Mouse (Mus musculus): ENCODE results near the gene Gm49339.
"Not testable (repeated sequence)": the region's sequence is repeated elsewhere in the genome, so short reads cannot be mapped to it uniquely, and the experiment has no call there.

The Gm49339 gene

DNA sequence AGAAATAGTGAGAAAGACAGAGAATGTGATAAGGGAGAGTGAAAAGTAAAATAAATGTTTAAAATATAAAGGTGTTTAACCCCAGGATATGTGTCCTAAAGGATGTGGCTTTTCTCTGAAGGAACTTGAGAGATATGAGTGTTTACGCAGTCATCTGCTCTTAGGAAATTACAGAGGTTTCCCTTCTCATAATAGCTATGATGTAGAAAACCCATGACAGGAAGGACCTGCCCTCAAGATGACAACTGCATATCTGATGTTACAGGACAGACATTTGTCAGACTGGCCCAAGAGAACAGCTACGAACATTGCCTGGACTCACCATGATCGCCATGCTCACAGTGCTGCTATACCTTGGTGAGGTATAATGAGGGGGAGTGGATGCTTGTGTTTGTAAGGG lies at the start of gene Gm49339, which contains the start of gene Lilr4b:
Gene Gm49339 (plus strand): TSS at position 216 of the 400 bp plus-strand sequence.
Gene Lilr4b (plus strand): TSS at position 236 of the 400 bp plus-strand sequence.
- not testable (repeated sequence) for DNase-seq (ENCODE audit: low spot score)

DNA sequence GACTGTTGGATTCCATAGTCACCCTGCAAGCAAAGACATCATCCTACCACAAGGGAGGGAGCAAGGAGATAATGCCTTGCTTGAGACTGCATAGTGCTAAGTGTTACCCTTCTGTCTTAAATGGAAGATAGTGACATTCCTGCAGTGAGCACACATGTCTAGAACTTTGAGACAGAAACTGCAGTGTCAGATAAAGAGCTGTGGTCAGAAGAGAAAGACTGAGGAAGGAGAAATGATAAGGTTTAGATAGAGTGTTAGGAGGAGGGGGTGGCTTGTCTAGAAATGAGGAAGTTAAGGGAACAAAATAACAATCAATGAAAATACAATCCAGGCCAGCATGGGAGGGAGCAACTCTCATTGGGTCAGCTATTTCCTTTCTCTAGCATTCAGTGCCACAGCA lies 47.5 kb upstream of the Gm49339 start:
- DNase-seq (ENCODE audit: low spot score) = no peak

DNA sequence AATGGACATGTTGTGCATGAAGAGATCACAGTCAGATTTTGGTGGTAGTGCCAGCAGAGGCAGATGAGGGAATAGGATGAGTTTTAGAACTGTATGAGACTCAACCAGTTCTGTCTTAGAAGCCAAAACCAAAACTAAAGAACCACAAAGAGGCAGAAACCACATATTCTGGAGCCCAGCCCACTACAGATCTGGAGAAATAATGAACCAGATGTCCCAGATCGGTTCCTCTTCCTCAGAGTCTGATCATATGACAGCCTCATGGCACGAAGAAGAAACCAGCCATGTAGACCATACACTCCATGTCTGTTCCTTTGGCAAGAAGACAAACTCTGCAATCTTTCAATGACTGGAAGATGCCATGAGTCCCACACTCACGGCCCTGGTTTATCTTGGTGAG lies 44.7 kb upstream of the Gm49339 start:
- no peak for DNase-seq (ENCODE audit: low spot score)

DNA sequence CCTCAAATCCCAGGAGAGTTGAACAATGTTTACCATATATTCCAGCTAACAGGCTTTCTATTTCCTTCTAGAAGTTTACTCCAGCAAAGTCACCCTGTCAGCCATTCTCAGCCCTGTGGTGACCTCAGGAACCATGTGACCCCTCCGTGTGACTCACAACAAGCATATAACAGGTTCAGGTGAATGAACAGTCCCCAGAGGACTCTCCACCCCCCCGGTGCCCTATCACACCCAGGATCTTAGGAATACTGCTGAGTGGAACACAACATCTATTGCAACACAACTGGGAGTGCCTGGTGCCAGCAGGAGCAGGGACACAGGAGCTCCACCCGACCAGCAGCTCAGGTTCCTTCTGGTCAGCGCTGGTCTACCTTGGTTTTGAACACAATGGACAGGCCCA lies 28.8 kb upstream of the Gm49339 start:
- no peak for DNase-seq (ENCODE audit: low spot score)

DNA sequence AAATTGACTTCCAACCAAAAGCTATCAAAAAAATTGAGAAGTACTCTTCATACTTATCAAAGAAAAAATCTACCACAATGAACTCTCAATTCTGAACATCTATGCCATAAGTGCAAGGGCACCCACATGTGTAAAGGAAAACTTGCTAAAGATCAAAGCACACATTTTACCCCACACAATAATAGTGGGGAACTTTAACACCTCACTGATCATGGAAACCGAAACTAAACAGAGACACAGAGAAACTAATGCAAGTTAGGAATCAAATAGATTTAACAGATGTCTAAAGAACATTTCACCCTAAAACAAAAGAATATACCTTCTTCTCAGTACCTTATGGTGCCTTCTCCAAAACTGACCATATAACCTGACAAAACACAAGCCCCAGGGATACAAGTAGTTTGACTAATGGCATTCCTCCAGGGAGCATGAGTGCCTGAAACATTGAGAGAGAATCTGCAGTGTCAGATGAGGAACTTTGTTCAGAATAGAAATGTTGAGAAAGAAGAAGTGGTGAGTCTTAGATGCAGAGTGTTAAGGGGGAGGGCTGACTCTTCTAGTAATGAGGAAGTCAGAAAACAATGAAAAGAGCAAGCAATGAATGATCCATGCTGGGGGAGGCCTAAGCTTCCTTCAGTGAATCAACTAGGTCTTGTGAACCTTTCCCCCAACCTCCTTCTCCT lies 26.7 kb upstream of the Gm49339 start:
- no peak for DNase-seq (ENCODE audit: low spot score)

DNA sequence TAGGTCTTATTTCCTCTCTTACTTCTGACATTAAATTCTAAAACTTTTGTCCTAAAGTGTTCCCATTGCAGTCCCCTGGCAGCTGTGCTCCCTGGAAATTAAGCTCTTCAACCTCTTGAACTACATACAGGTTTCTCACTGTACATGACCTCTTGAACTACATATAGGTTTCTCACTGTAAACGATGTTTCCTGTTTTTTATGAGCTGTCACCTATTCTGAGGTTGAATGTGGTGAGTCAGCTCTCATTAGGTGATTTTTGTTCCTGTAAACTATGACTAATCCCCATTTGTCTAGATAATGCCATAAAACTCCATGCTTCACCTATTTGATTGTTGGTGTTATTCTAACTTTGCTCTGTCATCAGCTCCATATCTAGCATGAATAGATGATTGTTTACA lies 26.0 kb upstream of the Gm49339 start:
- no peak for DNase-seq (ENCODE audit: low spot score)

DNA sequence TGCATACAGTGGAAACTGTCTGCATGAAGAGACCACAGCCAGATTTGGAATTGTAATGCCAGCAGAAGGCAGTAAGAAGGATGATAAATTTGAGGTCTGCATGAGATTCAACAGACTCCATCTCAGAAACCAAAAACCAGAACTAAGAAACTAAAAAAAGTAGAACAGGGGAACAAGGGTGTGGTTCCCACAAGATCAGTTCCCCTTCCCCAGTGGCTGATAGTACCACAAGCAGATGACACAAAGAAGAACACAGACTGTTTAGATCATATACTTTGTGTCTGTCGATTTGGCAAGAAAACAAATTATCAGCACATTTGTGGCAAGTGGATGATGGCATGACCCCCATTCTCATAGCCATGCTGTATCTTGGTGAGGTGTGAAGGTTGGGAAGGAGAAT lies 24.6 kb upstream of the Gm49339 start:
- DNase-seq (ENCODE audit: low spot score) = no peak

DNA sequence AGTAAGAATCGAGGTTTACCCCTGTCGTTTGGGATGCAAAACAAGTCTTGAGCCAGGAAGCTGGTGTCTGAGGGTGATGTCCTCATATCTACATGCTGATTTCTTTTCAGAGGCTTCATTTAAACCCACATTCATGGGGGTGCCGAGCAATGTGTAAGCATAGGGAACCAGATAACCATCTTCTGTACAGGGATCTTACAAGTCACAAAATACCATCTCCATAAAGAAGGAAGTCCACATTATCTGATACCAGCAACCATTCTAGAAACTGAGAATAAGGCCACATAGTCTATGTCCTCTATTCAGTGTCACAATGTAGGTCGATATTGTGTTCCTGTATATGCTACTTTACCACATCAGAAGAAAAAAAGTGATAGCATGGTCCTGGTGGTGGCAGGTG lies 24.0 kb upstream of the Gm49339 start:
- no peak for DNase-seq (ENCODE audit: low spot score)

DNA sequence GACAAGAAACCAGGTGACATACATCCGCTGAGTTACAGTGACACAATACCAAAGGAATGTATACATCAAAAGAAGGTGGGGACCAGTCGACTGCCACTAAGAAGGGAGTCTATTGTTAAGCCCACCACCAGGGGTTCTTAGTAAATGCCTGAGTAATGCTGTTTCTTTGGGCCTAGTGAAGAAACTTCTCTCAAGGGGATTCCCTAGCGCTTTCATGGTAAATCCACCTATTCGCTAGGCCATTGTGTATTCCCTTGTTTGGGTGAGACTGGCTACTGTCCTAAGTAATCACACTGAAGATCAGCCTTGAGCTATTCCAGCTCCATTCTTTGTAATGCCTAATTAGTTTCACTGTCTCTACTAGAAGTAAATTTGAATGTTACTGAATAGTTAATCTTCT lies 16.6 kb upstream of the Gm49339 start:
- not testable (repeated sequence) for DNase-seq (ENCODE audit: low spot score)

DNA sequence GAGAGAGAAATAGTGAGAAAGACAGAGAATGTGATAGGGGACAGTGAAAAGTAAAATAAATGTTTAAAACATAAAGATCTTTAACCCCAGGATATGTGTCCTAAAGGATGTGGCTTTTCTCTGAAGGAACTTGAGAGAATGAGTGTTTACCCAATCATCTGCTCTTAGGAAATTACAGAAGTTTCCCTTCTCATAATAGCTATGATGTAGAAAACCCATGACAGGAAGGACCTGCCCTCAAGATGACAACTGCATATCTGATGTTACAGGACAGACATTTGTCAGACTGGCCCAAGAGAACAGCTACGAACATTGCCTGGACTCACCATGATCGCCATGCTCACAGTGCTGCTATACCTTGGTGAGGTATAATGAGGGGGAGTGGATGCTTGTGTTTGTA lies 10.3 kb downstream of the Gm49339 start, which contains the start of gene Lilrb4a:
Gene Lilrb4a (plus strand): TSS at position 266 of the 400 bp plus-strand sequence.
- DNase-seq (ENCODE audit: low spot score) = not testable (repeated sequence)

DNA sequence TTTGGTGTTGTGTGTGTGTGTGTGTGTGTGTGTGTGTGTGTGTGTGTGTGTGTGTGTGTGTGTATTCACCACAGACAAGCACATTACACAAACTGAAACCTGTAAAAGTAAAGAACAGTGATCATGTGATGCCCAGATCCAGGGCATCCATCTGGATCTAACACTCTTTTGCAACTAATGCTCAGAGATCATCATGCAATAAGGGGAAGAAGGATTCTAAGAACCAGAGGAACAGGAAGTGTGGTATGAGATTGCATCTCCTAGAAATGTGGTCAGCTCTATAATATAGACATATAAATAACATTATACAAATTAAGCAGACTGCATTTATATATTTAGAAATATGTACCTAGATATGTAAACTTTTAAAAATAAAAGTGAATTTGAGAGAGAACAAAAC lies 39.6 kb downstream of the Gm49339 start:
- DNase-seq (ENCODE audit: low spot score) = no peak

DNA sequence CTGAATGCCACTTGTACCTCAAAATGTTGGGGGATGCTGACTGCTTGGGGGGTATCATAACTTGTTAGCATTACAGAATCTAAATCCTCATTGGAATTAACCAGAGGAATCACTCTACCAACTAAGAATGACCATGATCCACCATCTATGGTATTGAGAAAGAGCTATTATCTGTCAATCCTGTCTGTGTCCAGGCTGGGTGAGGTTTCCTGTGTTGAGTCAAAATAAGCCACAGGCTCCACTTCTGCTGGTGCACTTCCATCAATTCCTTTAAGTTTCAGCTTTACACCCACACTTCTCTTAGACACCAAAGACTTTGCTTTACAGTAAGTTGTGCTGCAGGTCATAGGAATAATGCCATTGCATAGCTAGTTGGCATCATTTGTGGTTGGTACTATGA lies 41.0 kb downstream of the Gm49339 start:
- no peak for DNase-seq (ENCODE audit: low spot score)

DNA sequence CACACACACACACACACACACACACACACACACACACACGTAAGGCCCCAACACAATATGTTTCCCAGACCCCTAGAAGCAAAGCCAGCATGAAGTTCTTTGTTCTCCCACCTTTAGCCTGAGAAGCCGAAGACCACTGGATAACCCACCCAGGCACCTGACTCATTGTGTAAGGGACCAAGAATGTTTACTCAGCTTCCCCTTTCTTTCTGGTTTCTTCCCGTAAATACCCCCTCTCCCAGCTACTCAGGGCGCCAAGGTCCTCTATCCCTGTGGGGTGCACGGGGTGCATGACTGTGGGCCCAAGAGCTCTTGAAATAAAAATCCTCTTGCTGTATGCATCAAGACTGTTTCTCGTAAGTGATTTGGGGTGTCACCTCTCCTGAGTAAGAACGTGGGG lies 45.7 kb downstream of the Gm49339 start:
- DNase-seq (ENCODE audit: low spot score) = no peak

DNA sequence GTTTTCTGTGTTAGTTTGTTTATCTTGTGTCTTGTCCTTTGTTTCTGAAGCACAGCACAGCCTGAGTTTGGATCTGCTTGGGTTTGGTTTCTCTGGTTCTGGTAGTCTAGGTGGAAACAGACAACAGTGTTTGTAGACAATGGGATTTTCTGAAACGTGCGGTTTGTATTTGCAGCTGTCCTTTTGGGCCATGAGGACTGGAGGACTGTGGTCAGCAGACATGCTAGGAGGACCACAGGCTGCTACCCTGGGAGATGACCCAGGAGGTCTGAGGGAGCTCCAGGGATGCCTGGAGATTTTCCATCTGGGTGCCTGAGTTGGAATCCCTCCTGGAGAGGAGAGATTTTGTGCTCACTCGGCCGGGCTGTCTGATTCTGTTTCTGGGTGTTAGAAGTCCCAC lies 46.2 kb downstream of the Gm49339 start:
- DNase-seq (ENCODE audit: low spot score) = no peak

DNA sequence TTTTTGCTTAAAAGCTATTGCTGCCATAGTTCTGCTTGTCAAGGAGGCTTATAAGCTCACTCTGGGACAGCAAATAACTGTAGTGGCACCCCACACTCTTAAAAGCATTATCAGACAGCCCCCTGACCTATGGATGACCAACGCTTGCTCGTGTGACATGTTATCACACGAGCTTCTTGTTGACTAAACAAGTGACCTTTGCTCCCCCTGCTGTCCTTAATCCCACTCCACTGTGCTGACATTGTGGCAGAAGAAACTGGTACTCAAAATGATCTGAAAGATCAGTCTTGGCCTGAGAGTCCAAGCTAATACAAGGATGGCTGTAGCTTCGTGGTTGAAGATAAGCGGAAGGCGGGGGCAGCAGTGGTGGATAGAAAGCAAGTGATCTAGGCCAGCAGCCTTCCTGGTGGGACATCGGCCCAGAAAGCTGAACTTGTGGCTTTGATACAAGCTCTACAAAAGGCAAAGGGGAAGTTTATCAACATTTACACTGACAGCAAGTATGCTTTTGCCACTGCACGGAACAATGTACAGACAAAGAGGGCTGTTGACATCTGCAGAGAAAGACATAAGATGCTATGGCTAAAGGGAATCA lies 48.5 kb downstream of the Gm49339 start:
- no peak for DNase-seq (ENCODE audit: low spot score)

DNA sequence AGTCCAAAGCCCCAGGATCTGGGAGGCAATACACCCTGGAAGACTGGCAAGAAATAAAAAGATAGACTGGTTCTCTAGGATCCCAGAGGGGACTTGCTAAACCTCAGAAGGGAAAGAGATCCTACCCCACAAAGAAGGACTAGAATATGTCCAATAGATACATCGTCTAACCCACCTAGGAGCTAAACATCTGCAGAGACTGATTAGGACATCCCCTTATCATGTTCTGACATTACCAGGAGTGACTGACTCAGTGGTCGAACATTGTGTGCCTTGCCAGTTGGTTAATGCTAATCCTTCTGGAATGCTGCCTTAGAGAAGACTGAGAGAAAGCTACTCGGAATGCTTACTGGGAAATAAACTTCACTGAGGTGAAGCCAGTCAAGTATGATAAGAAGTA lies 49.1 kb downstream of the Gm49339 start:
- DNase-seq (ENCODE audit: low spot score) = no peak

DNA sequence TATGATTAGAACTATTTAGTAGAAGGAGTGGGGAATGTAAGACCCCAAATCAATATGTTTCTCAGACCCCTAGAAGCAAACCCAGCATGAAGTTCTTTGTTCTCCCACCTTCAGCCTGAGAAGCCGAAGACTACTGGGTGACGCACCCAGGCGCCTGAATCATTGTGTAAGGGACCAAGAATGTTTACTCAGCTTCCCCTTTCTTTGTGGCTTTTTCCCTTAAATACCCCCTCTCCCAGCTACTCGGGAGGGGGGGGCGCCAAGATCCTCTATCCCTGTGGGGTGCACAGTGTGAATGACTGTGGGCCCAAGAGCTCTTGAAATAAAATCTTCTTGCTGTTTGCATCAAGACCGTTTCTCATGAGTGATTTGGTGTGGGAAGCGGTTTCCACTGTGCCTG lies 50.4 kb downstream of the Gm49339 start:
- DNase-seq (ENCODE audit: low spot score) = no peak

Measured in ovary, postnatal 14 days (tissue).